Mouse (Mus musculus): ENCODE data around the gene Sparcl1. TPM values are rescaled to one million over a fixed set of nuclear protein-coding genes. Genes with fewer than 3 reads are reported as not detected.

Sparcl1 gene
- polyA plus RNA-seq, 1 experiment from 2014 or later: 147 TPM

DNA sequence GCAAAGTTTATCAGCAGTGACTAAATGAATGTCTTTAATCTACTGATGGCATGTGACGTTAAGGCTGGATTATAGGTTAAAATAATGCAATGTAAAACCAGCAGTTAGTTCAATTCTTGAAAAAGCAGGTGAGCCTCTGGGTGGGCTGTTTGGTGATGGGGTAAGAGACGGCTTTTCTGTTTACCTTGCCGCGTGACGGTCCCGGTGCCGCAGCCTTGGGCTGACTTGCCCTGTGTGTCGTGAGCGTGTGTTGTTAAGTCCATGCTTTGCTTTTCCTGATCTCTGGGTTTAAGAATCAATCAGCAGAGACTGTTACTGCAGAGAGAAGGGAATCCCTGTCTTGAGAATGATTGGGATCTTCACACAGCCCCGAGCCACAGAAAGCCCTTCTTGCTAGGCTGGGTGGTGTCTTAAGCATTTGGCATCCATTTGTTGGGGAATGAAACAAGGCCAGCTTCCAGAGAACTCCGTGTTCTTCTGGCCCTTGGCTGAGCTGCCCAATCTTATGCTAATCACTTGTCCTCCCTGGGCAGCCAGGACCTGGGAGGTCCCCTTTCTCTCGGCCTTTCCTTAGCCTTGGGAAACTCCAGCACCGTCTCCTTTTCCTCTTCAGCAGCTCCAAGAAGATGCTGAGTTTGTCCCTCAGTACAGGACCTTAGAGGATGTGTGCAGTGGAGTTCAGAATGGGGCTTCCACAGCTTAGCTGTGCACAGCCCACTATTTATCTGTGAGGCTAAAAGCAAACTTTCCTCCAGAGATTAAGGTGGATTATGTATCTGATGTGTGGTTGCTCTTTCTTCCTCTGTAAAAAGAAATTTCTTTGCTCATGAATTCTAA lies 51.4 kb downstream of the Sparcl1 start:
- Histone ChIP-seq H3K4me3 (replicated peaks; ENCODE audit: low read depth, low read length) (no peak overlapping the region), H3K9me3 (ENCODE audit: control insufficient read depth, low read length) (no peaks in the 10 kb centered on the region), H3K4me1 (ENCODE audit: control insufficient read depth, insufficient read depth, low read length) (no peaks in the 10 kb centered on the region), H3K9ac (replicated peaks; ENCODE audit: low read length) (no peak overlapping the region), H3K27me3 (ENCODE audit: control insufficient read depth, insufficient read depth, low read length) (no peaks in the 10 kb centered on the region), H3K27ac (replicated peaks; ENCODE audit: low read depth, low read length) (no peak overlapping the region), H3K4me2 (ENCODE audit: low read length) (no peak overlapping the region), H3K36me3 (ENCODE audit: control insufficient read depth, insufficient read depth, low read length) (peaks cover 44% of the 10 kb centered on the region)
- WGBS: 79% methylated on average over 13 of the region's 13 CpGs
- DNase-seq (no peak), ATAC-seq (ENCODE audit: low FRiP score, low TSS enrichment) (no peak)

DNA sequence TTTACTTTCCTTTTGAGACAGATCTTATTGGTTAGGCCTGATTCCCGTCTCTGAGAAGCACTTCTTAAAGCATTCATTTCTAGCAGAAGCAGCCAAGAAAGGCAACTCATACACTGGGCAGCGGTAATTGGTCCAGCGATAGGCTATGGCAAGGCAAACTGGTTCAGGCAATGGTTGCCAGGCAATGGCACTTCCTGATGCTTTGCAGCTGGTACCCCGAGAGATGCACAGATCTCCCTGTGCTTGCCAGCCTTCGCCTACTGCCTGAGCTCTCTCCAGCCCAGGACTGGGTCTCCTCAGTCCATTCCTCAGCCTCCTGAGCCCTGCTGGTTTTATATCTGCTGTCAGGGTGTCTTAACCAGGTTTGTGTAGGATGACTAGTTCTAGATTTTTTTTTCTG lies 53.1 kb downstream of the Sparcl1 start:
- Histone ChIP-seq H3K4me2 (ENCODE audit: low read length) (no peak overlapping the region), H3K27ac (replicated peaks; ENCODE audit: low read depth, low read length) (no peak overlapping the region), H3K27me3 (ENCODE audit: control insufficient read depth, insufficient read depth, low read length) (no peaks in the 10 kb centered on the region), H3K9me3 (ENCODE audit: control insufficient read depth, low read length) (no peaks in the 10 kb centered on the region), H3K36me3 (ENCODE audit: control insufficient read depth, insufficient read depth, low read length) (peaks cover 44% of the 10 kb centered on the region), H3K4me3 (replicated peaks; ENCODE audit: low read depth, low read length) (no peak overlapping the region), H3K9ac (replicated peaks; ENCODE audit: low read length) (no peak overlapping the region), H3K4me1 (ENCODE audit: control insufficient read depth, insufficient read depth, low read length) (no peaks in the 10 kb centered on the region)
- DNase-seq (peak; percentile 12), ATAC-seq (ENCODE audit: low FRiP score, low TSS enrichment) (no peak)
- 88% methylated on average over 5 of the region's 5 CpGs for WGBS

DNA sequence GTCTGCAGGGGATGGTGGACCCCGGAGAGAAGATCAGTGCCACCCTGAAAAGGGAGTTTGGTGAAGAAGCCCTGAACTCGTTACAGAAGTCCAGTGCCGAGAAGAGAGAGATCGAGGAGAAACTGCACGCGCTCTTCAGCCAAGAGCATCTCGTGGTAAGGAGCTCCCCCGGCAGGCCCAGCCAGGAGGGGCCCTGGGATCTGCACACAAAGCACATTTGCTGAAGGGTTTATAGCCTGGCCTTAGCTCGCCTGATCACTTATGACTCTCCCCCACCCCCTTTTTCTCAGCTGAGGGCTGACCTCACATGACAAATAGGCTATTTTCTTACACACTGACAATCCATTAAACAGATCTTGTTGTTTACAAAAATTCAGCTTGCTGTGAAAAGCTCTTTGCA lies 53.9 kb downstream of the Sparcl1 start:
- Histone ChIP-seq H3K9ac (replicated peaks; ENCODE audit: low read length) (no peak overlapping the region), H3K27me3 (ENCODE audit: control insufficient read depth, insufficient read depth, low read length) (no peaks in the 10 kb centered on the region), H3K36me3 (ENCODE audit: control insufficient read depth, insufficient read depth, low read length) (peaks cover 43% of the 10 kb centered on the region), H3K4me2 (ENCODE audit: low read length) (no peak overlapping the region), H3K27ac (replicated peaks; ENCODE audit: low read depth, low read length) (no peak overlapping the region), H3K4me3 (replicated peaks; ENCODE audit: low read depth, low read length) (no peak overlapping the region), H3K4me1 (ENCODE audit: control insufficient read depth, insufficient read depth, low read length) (no peaks in the 10 kb centered on the region), H3K9me3 (ENCODE audit: control insufficient read depth, low read length) (no peaks in the 10 kb centered on the region)
- ATAC-seq (ENCODE audit: low FRiP score, low TSS enrichment) (no peak), DNase-seq (no peak)
- 80% methylated on average over 9 of the region's 9 CpGs for WGBS

DNA sequence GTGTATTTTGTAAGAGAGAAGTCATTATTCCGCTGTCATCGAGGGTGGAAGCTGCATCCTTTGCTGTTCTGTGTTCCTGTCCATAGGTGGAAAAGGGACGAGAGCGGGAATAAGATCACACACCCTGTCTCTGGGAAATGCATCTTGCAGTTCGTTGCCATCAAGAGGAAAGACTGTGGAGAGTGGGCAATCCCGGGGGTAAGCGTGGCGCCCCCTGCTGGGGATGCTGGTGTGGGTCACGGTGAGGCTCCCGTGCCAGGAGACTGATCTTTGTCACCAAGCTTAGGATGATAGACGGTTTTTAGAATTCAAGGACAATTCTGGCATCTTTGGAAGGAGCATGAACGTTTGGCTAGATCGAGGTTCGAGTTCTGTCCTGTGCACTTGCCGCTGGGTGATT lies 55.5 kb downstream of the Sparcl1 start:
- WGBS: 66% methylated on average over 15 of the region's 15 CpGs
- peak; percentile 20 for DNase-seq
- peaks cover 35% of the 10 kb centered on the region for H3K36me3 ChIP-seq (ENCODE audit: control insufficient read depth, insufficient read depth, low read length)

DNA sequence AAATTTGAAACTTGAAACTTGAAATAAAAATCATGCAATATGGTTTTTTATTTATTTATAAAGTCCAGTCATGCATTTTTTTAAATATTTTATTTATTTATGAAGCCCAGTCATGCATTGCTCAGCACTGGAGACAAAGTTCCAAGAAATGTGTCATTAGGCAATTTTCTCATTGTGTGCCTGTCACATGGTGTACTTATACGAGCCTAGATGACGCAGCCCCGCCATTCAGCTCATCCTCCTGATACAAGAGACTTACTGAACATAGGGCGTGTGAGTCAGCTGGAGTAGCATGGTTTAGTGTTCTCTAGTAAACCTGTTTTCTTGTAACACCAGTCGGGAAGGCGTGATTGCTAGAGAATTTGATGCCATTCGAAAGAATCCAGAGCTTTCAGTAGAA lies 57.2 kb downstream of the Sparcl1 start:
- no peaks in the 10 kb centered on the region for H3K9me3 ChIP-seq (ENCODE audit: control insufficient read depth, low read length)
- H3K27ac ChIP-seq (replicated peaks; ENCODE audit: low read depth, low read length): no peak overlapping the region
- WGBS: 91% methylated on average over 7 of the region's 7 CpGs
- DNase-seq (no peak), ATAC-seq (ENCODE audit: low FRiP score, low TSS enrichment) (no peak)
- H3K4me1 ChIP-seq (ENCODE audit: control insufficient read depth, insufficient read depth, low read length): no peaks in the 10 kb centered on the region
- no peaks in the 10 kb centered on the region for H3K27me3 ChIP-seq (ENCODE audit: control insufficient read depth, insufficient read depth, low read length)
- no peak overlapping the region for H3K4me3 ChIP-seq (replicated peaks; ENCODE audit: low read depth, low read length)
- no peak overlapping the region for H3K4me2 ChIP-seq (ENCODE audit: low read length)
- H3K36me3 ChIP-seq (ENCODE audit: control insufficient read depth, insufficient read depth, low read length): peaks cover 23% of the 10 kb centered on the region
- H3K9ac ChIP-seq (replicated peaks; ENCODE audit: low read length): no peak overlapping the region

More for the DNA sequence above, 55.5 kb downstream of the Sparcl1 start:
- Histone ChIP-seq H3K9ac (replicated peaks; ENCODE audit: low read length) (no peak overlapping the region), H3K4me2 (ENCODE audit: low read length) (no peak overlapping the region), H3K27ac (replicated peaks; ENCODE audit: low read depth, low read length) (no peak overlapping the region), H3K27me3 (ENCODE audit: control insufficient read depth, insufficient read depth, low read length) (no peaks in the 10 kb centered on the region), H3K4me1 (ENCODE audit: control insufficient read depth, insufficient read depth, low read length) (no peaks in the 10 kb centered on the region), H3K9me3 (ENCODE audit: control insufficient read depth, low read length) (no peaks in the 10 kb centered on the region), H3K4me3 (replicated peaks; ENCODE audit: low read depth, low read length) (no peak overlapping the region)
- no peak for ATAC-seq (ENCODE audit: low FRiP score, low TSS enrichment)

DNA sequence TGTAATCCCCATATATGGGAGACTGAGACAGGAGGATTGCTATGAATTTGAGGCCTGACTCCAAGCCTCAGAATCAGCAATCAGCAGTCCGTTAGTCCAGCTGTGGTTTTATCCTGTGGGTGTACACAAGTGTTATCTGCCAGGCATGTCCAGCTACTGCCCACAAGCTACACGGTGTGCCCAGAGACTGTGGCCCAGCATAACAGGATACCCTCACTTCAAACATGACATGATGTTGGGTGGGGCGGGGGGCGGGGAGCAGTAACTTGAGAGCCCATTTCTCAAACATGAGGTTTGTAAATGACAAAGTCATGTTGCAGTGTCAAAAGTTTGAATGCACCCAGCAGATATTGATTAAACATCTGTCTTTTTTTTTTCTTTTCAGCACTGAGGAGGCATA lies 57.7 kb downstream of the Sparcl1 start:
- Histone ChIP-seq H3K9ac (replicated peaks; ENCODE audit: low read length) (no peak overlapping the region), H3K4me2 (ENCODE audit: low read length) (no peak overlapping the region), H3K4me3 (replicated peaks; ENCODE audit: low read depth, low read length) (no peak overlapping the region), H3K4me1 (ENCODE audit: control insufficient read depth, insufficient read depth, low read length) (no peaks in the 10 kb centered on the region), H3K27ac (replicated peaks; ENCODE audit: low read depth, low read length) (no peak overlapping the region), H3K27me3 (ENCODE audit: control insufficient read depth, insufficient read depth, low read length) (no peaks in the 10 kb centered on the region), H3K9me3 (ENCODE audit: control insufficient read depth, low read length) (no peaks in the 10 kb centered on the region), H3K36me3 (ENCODE audit: control insufficient read depth, insufficient read depth, low read length) (peaks cover 28% of the 10 kb centered on the region)
- ATAC-seq (ENCODE audit: low FRiP score, low TSS enrichment): no peak
- WGBS: 93% methylated on average over 4 of the region's 4 CpGs
- no peak for DNase-seq

DNA sequence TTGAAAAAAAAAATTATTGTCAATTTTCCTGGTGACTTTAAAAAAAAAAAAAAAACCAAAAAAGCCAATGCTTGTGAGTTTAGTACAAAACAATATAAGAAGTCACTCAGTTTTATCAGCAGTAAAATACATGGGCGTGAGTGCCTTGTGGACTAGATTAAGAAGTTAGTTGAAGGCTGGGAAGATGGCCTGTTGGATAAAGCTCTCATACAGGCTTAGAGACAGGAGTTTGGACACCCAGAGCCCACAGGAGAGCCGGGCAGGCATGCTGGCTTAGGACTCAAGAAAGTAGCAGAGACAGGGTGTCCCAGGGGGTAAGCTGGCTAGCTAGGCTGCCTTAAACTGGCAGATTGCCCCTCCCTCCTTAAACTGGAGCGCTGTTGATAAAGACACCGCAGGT lies 58.6 kb downstream of the Sparcl1 start:
- no peak overlapping the region for H3K4me3 ChIP-seq (replicated peaks; ENCODE audit: low read depth, low read length)
- no peak overlapping the region for H3K4me2 ChIP-seq (ENCODE audit: low read length)
- DNase-seq (no peak), ATAC-seq (ENCODE audit: low FRiP score, low TSS enrichment) (no peak)
- H3K4me1 ChIP-seq (ENCODE audit: control insufficient read depth, insufficient read depth, low read length): no peaks in the 10 kb centered on the region
- no peaks in the 10 kb centered on the region for H3K9me3 ChIP-seq (ENCODE audit: control insufficient read depth, low read length)
- H3K27ac ChIP-seq (replicated peaks; ENCODE audit: low read depth, low read length): no peak overlapping the region
- H3K36me3 ChIP-seq (ENCODE audit: control insufficient read depth, insufficient read depth, low read length): peaks cover 22% of the 10 kb centered on the region
- 98% methylated on average over 4 of the region's 4 CpGs for whole genome bisulfite sequencing
- no peaks in the 10 kb centered on the region for H3K27me3 ChIP-seq (ENCODE audit: control insufficient read depth, insufficient read depth, low read length)
- no peak overlapping the region for H3K9ac ChIP-seq (replicated peaks; ENCODE audit: low read length)

DNA sequence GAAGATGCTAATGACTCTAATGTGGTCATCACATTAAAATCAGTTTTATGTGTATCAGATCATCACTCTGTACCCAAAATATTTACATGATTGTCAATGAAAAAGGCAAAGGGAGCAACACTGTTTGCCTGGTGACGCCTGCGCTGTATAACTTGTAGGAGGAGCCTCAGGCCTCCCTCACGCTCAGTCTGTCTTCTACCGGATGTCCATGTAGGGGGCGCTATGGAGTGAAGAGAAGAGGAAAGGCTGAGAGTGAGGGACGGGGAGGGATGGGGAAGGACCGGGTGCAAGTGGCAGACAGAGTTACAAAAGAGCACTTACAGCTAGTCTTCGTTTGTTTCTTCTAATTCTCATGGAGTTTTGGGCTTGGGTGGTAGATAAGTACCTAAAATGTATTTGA lies 60.6 kb downstream of the Sparcl1 start:
- Histone ChIP-seq H3K9me3 (ENCODE audit: control insufficient read depth, low read length) (no peaks in the 10 kb centered on the region), H3K27me3 (ENCODE audit: control insufficient read depth, insufficient read depth, low read length) (no peaks in the 10 kb centered on the region), H3K9ac (replicated peaks; ENCODE audit: low read length) (no peak overlapping the region), H3K36me3 (ENCODE audit: control insufficient read depth, insufficient read depth, low read length) (peaks cover 13% of the 10 kb centered on the region), H3K27ac (replicated peaks; ENCODE audit: low read depth, low read length) (no peak overlapping the region), H3K4me2 (ENCODE audit: low read length) (no peak overlapping the region), H3K4me1 (ENCODE audit: control insufficient read depth, insufficient read depth, low read length) (peaks cover under 1% of the 10 kb centered on the region; the same call in 1 of the 2 replicates), H3K4me3 (replicated peaks; ENCODE audit: low read depth, low read length) (no peak overlapping the region)
- WGBS: 52% methylated on average over 8 of the region's 8 CpGs
- no peak for ATAC-seq (ENCODE audit: low FRiP score, low TSS enrichment)
- DNase-seq: peak; percentile 24

DNA sequence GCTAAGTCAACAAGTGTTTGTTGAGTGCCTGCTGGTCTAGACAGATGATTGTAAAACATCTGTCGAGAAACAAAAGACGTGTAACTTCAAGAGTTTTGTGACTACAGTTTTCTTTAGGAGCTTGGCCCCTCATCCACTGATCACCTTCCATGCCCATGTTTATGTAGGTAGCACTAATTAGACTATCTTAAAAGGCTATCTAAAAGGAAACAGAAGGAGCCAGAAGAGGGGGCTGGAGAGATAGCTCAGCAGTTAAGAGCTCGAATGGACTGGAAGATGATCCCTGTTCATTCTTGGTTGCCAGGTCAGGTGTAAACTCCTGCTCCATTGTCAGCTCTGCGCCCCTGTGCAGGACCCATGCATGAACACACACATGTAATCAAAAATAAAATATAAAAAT lies 65.4 kb downstream of the Sparcl1 start:
- 62% methylated on average over 4 of the region's 4 CpGs for WGBS
- H3K27me3 ChIP-seq (ENCODE audit: control insufficient read depth, insufficient read depth, low read length): no peaks in the 10 kb centered on the region; the same call in 1 of the 2 replicates
- peaks cover 12% of the 10 kb centered on the region; the same call in 1 of the 2 replicates for H3K4me1 ChIP-seq (ENCODE audit: control insufficient read depth, insufficient read depth, low read length)
- no peak overlapping the region for H3K9ac ChIP-seq (replicated peaks; ENCODE audit: low read length)
- H3K9me3 ChIP-seq (ENCODE audit: control insufficient read depth, low read length): no peaks in the 10 kb centered on the region
- no peak for ATAC-seq (ENCODE audit: low FRiP score, low TSS enrichment)
- H3K27ac ChIP-seq (replicated peaks; ENCODE audit: low read depth, low read length): no peak overlapping the region
- peak; percentile 12 for DNase-seq
- H3K4me2 ChIP-seq (ENCODE audit: low read length): peak overlapping the region; percentile 74
- no peak overlapping the region for H3K4me3 ChIP-seq (replicated peaks; ENCODE audit: low read depth, low read length)
- peaks cover 9% of the 10 kb centered on the region for H3K36me3 ChIP-seq (ENCODE audit: control insufficient read depth, insufficient read depth, low read length)

Measured in midbrain, embryonic 14.5 days (tissue).